Mouse (Mus musculus) Muller cell, postnatal 12 days (primary cell): ENCODE results near the gene Xlr5a.
"Not testable (repeated sequence)": the region's sequence is repeated elsewhere in the genome, so short reads cannot be mapped to it uniquely, and the experiment has no call there.

Experiments
- DNase-seq: peaks from one replicate; pipeline ENCODE4 v3.0.0-alpha.2; 2015; ENCODE audit errors: inconsistent ontology term

The Xlr5a gene

GRCm38 (mm10) chrX:73292876-73293275 is at the start of gene Xlr5a, which contains the start of gene Xlr5c:
TSS of gene Xlr5a (minus strand) at chrX:73292976.
TSS of gene Xlr5c (minus strand) at chrX:73292976.
- not testable (repeated sequence) for DNase-seq

- peak; percentile 86 for DNase-seq
Measured at GRCm38 (mm10) chrX:73342483-73342895, 49.7 kb upstream of the Xlr5a start, which contains the start of gene Zfp275. TSS of gene Zfp275 (plus strand) at chrX:73342621.

DNA sequence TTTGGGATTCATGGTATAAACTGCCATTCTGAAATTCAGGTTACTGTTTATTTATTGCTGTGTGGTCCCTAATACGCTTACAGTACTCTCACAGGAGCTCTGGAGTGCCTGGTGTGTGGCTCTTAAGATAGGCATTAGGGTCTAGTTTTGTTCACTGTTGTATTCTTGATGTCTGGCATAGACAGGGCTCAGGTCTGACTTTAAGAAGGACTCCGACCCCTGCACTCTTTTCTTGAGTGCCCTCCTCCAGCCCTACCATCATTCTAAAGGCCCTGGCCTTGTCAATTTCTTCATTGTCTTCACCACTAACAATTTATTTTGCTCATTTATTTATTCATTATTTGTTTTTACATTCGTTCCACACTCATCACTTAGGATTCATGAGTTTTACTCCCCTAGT is 49.3 kb upstream of the Xlr5a start:
- no peak for DNase-seq

DNA sequence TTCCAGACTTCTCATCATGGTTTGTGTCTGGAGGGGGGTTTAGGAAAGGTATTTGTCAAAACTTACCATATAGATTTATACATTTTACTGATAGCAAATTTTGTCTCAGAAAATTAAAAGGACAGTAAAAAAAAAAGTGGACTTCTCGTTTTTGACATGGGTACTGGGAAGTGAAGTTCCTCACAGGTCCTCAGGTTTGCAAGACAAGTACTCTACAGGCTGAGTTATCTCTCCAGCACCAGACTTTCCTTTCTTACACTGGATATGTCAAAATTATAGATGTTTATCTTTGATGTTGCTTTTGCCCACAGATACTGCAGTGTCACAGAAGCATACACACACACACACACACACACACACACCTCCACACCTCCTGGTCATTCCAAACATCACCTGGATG is 48.7 kb upstream of the Xlr5a start:
- DNase-seq = no peak

- DNase-seq = no peak
Measured at GRCm38 (mm10) chrX:73336740-73337139, 44.0 kb upstream of the Xlr5a start, which contains the start of gene Gm45015. TSS of gene Gm45015 (minus strand) at chrX:73336840.

DNA sequence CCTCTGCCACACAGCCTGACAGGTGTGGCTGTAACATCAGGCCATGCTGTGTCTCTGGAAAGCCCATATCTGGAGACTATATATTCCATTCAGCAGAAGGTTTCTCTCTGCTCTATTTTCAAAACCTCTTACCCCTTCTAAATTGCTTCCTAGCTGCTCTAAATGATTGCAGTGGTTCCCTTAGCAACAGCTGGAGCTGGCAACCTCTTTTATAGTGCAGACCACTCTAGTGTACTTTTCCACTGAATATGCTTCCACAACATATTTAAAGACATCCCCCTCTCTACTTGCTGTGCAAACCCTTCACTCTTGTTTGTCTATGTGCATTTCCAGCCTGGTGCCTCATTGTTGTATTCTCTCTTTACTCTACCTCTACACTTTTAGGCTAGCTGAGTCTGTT is 40.8 kb upstream of the Xlr5a start:
- no peak for DNase-seq

DNA sequence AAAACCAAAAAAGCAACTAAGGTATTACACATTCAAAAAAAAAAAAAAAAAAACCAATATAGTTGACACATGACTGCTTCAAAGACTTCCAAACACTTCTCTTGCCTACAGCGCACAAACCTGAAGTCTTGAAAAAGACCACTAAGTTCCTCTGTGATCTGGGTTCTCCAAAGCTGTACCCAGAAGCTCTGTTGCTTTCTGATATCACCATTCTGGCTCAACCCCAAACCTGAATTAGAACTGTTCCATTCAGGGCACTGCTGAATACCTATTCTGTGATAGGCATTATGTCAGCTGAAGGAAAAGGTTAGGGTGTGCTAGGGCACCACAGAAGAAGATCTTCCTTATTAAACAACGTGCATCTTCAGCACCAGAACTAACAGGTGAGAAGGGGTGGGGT is 34.4 kb upstream of the Xlr5a start:
- no peak for DNase-seq

DNA sequence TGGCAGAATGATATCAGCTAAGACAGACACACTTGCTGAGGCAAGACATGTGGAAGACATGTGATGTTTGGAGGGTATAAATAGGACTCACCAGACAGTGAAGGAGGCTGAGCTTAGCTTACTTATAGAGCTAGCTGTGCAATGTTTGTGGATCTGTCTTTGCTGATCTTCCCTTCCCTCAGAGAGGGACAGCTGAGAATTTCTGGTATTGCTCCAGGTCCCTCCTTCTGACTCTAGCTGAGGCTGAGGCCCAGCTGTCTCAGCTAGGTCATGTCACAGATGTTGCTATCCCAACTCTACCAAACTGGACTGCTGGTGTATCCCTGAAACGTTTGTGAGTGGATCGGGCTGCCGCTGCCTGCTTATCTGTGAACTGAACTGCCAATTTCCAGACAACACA is 28.3 kb upstream of the Xlr5a start:
- no peak for DNase-seq

DNA sequence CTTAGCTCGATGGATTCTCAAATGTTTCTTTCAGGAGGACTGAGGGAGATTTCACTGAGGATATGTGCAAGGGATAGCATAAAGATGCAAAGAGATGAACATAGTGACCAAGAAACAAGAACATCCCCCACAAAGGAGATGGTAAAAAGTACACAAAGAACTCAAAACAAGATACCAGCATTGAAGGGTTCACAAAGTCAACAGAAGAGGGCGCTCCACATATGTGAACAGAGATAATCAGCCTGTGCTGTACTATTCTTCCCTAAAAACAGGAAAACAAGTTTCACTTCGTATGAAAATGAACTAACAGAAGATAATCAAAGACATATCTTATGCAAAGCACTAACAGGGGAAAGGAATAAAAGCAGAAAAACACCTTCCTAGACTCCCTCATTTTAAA is 19.7 kb upstream of the Xlr5a start:
- peak; percentile 4 for DNase-seq

GRCm38 (mm10) chrX:73295745-73296144 is 3.0 kb upstream of the Xlr5a start:
- DNase-seq = not testable (repeated sequence)

DNA sequence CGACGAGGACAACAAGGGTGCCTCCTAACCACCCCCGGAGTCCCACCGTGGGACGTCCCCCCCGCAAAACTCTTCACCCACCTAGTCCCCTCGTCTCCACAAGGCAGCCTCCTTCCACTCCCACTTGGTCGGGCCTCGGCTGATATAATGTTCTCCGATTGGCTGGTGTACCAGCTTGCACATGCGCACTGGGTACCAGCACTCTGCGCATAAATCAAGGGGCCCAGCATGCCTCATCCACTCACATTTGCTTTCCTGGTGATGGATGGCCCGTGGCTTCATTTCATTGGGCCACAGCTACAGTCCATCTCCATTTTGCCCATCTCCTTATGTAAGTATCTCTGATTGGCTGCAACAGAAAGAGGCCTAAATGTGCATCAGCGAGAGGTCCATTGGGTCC is 27.5 kb downstream of the Xlr5a start, which contains the start of gene Xlr3c:
Gene Xlr3c, minus strand, starts transcription at position 121 of the 400 bp plus-strand sequence.
- DNase-seq = not testable (repeated sequence)

- DNase-seq = not testable (repeated sequence)
Measured at GRCm38 (mm10) chrX:73262428-73262827, 30.3 kb downstream of the Xlr5a start.

- DNase-seq = not testable (repeated sequence)
Measured at GRCm38 (mm10) chrX:73242821-73243325, 49.9 kb downstream of the Xlr5a start, which contains the start of gene Xlr4c. TSS of gene Xlr4c (minus strand) at chrX:73243130.

GRCm38 (mm10) chrX:73229288-73229687 is 63.5 kb downstream of the Xlr5a start:
- DNase-seq = peak; percentile 6

DNA sequence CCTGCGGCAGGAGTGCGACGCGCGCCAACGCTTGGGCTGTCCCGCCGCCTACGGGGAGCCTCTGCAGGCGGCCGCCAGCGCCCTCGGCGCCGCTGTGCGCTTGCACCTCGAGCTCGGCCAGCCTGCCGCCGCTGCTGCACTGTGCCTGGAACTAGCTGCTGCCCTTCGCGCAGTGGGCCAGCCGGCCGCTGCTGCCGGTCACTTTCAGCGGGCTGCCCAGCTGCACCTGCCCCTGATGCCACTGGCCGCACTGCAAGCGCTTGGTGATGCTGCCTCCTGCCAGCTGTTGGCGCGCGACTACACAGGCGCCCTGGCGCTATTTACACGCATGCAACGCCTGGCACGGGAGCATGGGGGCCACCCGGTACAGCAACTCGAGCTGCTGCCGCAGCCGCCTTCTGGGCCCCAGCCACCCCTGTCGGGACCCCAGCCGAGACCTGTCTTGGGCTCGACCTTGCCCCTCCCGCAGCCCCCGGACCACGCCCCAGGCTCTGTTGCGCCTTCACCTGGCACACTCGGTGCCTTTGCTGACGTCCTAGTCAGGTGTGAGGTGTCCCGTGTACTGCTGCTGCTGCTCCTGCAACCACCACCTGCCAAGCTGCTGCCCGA is 64.1 kb downstream of the Xlr5a start:
- DNase-seq = no peak

GRCm38 (mm10) chrX:73227914-73228605 is 64.7 kb downstream of the Xlr5a start, which contains the start of gene F8a:
TSS of gene F8a (plus strand) at chrX:73228291.
- DNase-seq = peak; percentile 91

- no peak for DNase-seq
Measured at GRCm38 (mm10) chrX:73225365-73225764, 67.4 kb downstream of the Xlr5a start.

- DNase-seq = not testable (repeated sequence)
Measured at GRCm38 (mm10) chrX:73213819-73214564, 78.8 kb downstream of the Xlr5a start, which contains the start of gene Xlr4b. TSS of gene Xlr4b (plus strand) at chrX:73214333.

- not testable (repeated sequence) for DNase-seq
Measured at GRCm38 (mm10) chrX:73191934-73192333, 100.8 kb downstream of the Xlr5a start, which contains the start of gene Xlr3b. TSS of gene Xlr3b (plus strand) at chrX:73192207.

- not testable (repeated sequence) for DNase-seq
Measured at GRCm38 (mm10) chrX:73176889-73177288, 115.9 kb downstream of the Xlr5a start, which contains the start of gene Spin2d. TSS of gene Spin2d (minus strand) at chrX:73176989.

- DNase-seq = not testable (repeated sequence)
Measured at GRCm38 (mm10) chrX:73149350-73149749, 143.4 kb downstream of the Xlr5a start, which contains the start of gene DXBay18. TSS of gene DXBay18 (minus strand) at chrX:73149450.
